Mouse (Mus musculus) liver, postnatal 0 days (tissue): Measurements from ENCODE around the gene Gmds.

Source experiments
- CTCF ChIP-seq: sonication (generic); IDR thresholded peaks from 2 replicates; pipeline ENCODE4 v1.5.1; 2016; ENCODE audit warnings: antibody characterized with exemption, low read depth
- EP300 ChIP-seq: IDR thresholded peaks from 2 replicates; pipeline ENCODE4 v1.6.1; 2016; ENCODE audit warnings: antibody characterized with exemption, low read depth, mild to moderate bottlenecking

DNA sequence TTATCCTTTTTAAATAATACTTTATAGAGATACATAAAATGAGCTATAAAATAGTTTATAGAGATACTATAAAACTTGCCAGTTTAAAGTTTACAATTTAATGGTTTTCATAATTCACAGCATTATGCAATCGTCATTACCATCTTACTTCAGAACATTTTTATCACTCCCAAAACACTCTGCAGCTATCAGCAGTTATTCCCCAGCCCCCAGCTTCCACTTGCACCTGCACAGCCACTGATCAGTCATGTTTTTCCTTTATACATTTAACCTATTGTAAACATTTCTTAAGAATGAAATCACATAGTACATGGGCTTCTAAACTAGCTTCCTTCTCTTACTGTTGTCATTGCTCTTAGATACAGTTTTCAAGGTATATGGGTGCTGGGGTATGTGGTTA lies 208.6 kb downstream of the Gmds start:
- TF ChIP-seq EP300: no peak
- no peak for TF ChIP-seq CTCF
